Mouse (Mus musculus) layer of hippocampus, postnatal 10 days (tissue): ENCODE results near the gene Pgrmc1. TPM values are rescaled to one million over a fixed set of nuclear protein-coding genes. Genes with fewer than 3 reads are reported as not detected.
"Not testable (repeated sequence)": the region's sequence is repeated elsewhere in the genome, so short reads cannot be mapped to it uniquely, and the experiment has no call there.

Experiments
- DNase-seq, 2 experiments: peaks; one replicate each; pipeline ENCODE4 v3.0.0; 2021; ENCODE audit warnings: low spot score in 2 of 2
- long read RNA-seq: library from polyadenylated mRNA; stranded (forward); transcript quantifications from one replicate; pipeline ENCODE4 v2.0.0, GENCODE M21; 2023
- total RNA-seq, 2 experiments: library from RNA; stranded (reverse); gene quantifications; 2 replicates each; pipeline ENCODE4 v1.2.3; 2021

Pgrmc1 gene
- 100 to 1,000 TPM; 304 to 309 TPM for total RNA-seq
- long read RNA-seq, transcript Pgrmc1-201 (3 exons, 1,857 nt): major isoform, 435 of 447 reads
- long read RNA-seq, partial matches to known transcripts: 10 of 447 reads
- long read RNA-seq, other reads (novel, unspliced or antisense): 2 of 447 reads

DNA sequence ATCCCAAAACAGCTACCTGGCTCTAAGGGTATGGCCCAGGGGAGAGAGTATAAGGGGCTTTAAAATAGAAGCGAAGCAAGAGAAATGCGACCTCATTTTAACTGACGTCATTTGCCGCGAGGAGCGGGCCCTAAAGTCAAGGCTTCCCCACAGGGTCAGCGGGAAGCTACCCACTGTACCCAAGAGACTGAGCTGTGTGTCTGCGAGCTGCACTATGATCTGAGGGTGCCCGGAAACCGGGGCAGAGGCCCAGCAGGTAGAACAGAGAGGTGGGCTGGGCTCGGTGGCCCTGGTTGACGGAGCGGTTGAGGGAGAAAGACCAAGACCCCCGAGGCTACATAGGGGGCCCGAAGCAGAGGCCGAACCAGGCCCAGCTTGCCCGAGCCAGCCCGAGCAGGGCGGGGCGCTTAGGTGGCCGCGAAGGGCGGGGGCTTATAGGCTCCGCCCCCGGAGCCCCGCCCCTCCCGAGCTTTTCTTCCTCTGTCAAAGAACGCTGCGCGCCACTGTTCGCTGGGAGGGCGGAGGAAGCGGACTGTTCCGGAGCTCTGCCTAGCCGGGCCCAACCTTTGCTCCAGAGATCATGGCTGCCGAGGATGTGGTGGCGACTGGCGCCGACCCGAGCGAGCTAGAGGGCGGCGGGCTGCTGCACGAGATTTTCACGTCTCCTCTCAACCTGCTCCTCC lies at the start of gene Pgrmc1:
TSS of gene Pgrmc1 (plus strand) at position 500 of the 683 bp plus-strand sequence.
- DNase-seq: peak; percentile 73 to 78

DNA sequence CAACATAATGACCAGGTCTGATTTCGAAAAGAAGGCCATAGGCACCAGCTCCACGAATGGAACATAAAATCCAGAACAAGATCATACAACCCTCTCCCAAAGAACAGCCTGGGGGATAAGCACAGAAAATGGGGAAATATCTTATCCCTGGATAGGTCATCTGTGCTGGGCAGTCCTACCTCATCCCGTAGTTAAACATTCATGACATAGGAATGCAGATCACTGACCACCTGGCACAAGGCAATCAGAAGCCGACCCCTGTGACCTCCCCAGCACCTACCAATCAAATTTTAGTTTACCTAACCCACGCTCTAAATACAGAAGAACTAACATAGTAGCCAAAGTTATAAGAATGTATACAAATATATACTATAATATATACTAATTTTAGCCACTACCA lies 49.2 kb upstream of the Pgrmc1 start:
- no peak for DNase-seq

DNA sequence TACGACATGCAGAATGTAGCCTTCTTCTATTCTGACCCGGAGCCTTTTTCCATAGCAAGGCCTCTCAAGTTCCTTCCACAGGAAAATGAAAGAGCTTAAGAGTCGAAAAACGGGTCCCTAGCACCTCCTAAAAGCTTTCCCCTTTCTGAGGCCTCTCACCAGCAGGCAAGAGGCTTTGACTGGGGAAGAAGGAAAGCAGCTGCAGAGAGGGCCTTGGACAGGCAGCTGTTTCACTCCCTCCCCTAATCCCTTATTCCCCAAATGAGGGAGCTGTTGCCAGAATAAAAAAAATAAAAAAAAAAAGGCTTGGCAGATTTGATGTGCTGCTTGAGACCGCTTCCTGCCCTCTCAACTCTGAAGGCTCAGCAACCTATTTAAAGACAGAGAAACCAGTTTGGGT lies 47.1 kb upstream of the Pgrmc1 start:
- DNase-seq: peak; percentile 8 to 17

DNA sequence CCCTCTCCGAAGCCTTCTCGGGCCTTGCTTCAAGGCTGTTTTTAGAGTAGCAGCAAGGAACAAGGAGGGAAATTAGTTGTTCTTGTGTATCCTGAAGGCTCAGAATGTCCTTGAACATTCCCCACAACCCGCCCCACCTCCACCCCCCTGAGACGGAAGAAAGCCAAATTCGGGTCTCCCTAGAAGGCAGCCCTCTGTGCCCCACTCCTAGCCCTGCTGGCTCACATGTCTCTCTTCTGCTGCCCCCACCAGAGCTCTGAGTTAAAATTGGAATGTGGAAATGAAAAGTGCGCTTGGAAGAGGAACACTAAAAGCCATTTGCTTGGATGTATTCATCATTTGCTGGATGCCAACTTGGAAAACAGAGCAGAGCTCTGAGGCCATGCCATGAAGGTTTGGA lies 46.7 kb upstream of the Pgrmc1 start:
- peak in 1 of 2 experiments; percentile 5 for DNase-seq

DNA sequence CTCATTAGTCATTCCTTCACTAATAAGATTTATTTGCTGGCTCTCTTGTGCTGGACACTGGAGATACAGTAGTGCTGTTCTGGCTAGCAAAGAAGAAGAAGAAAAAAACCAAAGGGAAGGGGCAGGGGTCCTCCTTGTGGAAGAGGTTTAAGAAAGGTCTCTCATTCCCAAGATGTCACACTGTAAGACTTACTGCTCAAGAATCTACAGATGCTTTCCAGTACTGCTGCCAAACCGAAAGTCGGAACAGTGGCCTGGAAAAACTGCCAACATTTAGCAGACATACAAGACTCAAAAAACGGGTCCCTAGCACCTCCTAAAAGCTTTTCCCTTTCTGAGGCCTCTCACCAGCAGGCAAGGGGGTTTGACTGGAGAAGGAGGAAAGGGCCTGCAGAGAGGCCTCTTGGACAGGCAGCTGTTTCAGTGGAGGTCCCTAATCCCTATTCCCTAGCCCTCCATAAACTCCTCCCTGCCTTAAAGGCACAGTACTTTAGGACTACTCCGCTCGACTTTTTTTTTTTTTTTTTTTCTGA lies 45.9 kb upstream of the Pgrmc1 start:
- DNase-seq: peak; percentile 11 to 37

DNA sequence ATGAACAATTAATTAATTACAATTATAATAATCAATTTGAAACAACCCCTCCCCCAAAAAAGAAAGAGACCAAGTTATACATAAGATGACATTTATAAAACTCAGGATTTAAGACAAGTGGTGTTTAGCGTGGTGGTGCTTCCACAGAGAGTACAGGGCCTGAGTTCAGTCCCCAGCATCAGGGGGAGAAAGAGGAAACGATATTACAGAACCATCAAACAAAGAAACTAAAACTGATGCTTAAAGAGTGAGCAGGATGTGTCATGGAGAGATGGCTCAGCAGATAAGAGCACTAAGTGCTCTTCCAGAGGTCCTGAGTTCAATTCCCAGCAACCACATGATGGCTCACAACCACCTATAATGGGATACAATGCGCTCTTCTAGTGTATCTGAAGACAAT lies 45.3 kb upstream of the Pgrmc1 start:
- no peak for DNase-seq

DNA sequence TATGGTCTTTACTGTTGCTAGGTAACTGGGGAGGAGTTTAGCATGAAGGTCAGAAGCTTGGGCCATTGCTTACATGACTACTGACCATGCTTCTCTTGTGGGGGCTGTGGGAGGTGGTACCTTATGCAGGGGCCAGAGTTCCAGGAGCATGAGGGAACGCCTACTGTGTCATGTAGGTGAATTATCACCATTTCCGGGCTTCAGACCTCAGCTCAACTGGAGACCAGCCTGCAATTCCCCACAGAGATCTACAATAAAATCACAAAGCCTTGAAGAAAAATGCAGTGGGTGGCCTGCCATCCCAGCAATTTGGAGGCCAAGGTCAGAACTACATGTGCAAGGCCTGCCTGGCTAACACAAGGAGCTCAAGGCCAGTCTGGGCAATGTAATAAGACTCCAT lies 42.8 kb upstream of the Pgrmc1 start:
- not testable (repeated sequence) for DNase-seq

DNA sequence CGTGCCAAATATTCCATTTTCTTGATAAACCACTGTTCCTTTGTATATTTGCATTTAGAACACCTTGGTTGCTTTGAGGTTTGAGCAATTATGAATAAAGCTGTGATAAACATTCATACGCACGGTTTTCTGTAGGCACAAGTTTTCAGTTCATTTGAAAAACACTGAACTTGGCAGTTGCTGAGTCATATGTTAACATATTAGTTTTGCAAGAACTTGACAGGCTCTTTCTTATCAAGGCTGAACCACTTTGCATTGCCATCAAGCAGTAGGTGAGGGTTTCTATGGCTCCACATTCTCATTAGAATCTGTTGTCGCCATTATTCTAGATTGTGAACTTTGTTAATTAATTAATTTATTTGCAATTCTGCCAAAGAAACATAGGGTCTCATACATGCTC lies 37.8 kb upstream of the Pgrmc1 start:
- no peak for DNase-seq

DNA sequence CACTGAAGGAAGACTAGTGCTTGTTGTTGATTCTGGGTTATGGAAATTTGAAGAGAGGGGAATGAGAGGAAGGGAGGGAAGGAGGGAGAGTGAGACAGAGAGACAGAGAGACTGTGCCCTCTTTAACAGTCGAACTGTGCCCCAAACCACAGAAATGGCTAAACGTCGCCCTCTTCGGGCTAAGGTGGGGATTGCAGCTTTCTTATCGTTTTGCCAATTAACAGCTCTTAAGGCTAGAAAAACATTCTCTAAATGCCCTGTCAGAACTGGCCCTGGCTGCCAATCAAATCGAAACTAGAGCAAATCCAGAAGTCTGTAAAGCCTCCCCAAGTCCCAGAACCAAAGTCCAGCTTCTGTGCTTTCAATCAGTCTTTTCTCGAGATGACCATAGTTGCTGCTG lies 36.4 kb upstream of the Pgrmc1 start:
- peak; percentile 79 to 80 for DNase-seq

DNA sequence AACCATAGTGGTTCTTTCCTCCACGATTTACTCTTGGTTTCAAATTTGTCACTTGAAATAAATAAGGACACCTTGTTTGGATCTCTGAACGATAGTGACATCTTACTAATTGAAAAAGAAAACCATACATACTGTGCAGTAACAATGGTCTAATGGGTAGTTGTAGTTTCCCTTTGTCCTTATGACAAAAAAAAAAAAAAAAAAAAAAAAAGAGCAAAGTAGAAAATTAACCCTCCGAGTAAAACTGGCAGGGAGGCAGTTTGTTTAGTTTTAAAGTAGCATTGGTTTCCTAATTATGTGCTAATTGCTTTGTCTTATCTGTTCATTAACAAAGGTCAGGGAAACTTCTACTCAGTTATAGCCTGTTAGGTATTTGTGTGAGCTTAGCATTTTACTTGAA lies 35.9 kb upstream of the Pgrmc1 start:
- DNase-seq: no peak

DNA sequence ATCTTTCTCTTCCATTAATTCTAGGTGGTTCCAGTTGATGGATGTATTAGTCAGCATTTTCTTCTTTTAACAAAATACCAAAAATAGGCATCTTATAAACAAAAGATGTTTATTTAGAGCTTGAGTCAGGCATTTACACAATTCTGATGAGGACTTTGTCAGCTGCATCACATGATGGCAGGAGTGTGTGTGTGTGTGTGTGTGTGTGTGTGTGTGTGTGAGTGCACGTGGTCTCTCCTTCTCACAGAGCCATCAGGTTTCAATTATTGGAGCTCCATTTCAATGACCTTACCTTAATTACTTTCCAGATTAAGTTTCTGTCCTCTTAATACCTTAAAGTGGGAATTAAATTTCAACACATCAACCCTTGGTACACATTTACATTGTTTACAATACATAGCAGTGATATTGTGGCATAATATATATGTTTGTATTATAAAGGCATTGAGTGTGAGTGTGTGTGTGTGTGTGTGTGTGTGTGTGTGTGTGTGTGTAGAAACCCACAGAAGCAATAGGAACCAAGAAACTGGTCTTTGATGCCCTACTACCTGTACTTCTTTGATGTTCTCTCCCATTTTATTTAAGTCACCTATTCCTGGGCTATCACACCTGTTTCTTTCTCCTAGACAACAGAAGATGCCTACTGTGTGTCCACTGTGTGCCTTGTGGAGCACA lies 11.2 kb upstream of the Pgrmc1 start:
- DNase-seq: no peak

DNA sequence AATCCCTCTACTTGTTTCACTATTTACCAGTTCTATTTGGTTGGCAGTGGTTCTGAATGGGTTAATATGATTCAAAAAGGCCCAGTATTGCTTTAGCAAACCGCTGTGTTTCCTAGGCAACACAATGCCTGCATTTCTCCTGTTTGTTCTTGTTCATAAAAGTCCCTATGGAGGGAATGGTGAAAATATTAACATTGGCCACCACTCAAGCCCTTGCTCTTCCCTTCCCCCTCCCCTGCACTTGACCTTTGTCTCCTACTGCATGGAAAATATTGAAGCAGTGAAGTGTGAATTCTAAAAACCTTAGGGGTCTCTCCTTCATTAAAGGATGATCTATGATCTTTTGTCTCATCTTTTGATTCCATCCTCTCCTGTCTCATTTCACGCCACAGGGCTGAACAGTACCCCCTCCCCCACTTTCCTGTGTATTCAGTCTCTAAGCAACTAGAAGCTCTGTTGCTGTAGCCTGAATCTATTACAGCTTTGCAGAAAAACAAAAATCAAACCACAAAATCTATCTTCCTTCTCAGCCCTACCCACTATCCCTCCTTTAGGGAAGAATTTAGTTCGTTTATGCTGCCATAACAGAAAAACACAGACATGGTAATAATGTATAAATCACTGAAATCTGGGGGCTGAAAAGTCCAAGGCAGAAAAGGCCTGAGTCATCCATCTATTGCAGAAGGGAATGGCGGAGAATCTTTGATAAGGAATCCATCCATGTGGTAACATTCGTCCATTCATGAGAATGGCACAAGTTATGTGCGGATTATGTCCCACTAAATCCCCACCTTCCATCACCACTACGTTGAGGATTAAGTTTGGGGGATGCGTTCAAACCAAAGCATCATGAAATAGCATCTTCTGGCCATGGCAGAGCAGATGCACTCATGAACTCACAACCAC lies 10.4 kb upstream of the Pgrmc1 start:
- DNase-seq: peak; percentile 8 to 28

DNA sequence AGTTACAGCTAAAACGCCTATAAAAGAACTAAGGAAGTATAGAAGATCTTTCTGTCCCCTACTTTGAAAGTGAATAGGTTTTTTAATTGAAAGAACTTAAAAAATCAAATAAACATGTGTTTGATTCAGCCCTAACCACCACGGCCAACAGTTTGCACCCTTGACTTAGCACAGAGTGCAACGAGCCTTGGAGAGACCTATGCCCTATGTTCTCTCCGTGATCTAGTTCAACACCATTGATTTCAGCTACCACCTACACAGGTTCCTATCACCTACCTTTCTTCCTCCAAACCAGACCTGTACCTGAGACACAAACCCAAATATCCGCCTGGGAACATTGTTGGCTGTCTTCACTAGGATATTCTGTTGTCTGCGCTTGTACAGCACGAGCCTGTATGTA lies 7.7 kb upstream of the Pgrmc1 start:
- no peak for DNase-seq

DNA sequence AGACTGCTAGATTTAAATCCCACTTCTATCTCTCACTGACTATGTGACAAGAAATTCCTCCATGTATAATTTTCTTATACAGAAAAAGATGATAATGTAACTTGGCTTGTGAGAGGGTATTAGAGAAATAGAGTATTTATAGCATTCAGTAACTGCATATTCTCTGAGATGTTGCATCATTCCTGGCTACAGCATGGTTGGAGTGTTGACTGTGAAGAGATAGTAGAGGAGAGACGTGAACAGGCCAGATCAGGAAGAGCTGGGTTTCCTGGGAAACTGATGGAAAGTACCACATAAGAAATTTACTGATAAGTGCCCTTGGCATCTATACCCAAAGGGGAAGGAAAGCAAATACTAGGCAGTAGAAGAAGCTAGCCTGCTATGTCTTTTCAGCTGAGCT lies 6.9 kb upstream of the Pgrmc1 start:
- DNase-seq: no peak

DNA sequence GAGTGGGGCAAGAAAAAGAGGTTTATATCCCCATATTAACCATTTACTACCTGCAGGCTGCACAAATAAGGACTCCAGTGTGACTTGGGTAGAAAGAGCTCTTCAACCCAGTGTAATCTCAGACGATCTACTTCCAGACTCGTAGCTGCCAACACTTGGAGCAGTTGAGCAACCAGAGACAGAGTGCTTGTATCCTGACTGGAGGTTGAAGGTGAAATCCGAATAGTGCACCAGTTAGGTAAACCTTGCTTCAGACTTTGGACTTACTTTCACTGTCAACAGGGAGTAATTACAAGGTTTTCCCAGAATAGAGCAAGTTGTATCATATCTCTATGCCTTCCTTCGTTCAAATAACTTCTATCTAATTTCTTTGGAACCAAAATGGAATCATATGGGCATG lies 6.5 kb upstream of the Pgrmc1 start:
- DNase-seq: no peak

DNA sequence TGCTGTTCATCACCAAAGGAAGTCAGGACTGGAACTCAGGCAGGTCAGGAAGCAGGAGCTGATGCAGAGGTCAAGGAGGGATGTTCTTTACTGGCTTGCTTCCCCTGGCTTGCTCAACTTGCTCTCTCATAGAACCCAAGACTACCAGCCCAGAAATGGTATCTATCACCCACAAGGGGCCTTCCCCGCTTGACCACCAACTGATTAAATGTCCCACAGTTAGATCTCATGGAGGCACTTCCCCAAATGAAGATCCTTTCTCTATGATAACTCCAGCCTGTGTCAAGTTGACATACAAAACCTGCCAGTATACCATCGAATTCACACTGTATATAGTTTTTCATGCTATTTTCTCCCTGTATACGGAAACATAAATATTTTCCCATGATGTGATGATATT lies 2.8 kb upstream of the Pgrmc1 start:
- DNase-seq: no peak

DNA sequence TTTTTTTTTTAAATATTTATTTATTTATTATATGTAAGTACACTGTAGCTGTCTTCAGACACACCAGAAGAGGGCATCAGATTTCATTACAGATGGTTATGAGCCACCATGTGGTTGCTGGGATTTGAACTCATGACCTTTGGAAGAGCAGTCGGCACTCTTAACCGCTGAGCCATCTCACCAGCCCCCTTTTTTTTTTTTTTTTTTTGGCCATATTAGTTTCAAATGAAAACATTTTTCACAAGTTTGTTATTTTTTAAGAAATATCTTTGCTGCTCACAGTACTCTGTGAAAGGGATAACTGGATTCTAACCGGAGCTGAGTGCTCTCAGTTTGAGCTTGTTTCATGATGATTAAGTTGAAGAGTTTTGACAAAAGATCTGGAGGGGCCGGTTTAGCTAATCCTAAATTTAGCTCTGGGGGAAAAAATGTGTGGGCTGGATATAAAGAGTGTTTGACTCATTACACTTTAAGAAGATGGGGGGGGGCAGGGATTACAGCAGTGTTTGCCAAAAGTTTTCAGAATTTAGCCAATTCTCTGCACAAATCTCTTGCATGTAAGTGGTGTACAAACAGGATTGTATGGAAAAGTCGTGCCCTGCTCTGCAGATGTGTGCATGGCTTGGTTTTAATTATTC lies 1.4 kb upstream of the Pgrmc1 start:
- DNase-seq: not testable (repeated sequence)

DNA sequence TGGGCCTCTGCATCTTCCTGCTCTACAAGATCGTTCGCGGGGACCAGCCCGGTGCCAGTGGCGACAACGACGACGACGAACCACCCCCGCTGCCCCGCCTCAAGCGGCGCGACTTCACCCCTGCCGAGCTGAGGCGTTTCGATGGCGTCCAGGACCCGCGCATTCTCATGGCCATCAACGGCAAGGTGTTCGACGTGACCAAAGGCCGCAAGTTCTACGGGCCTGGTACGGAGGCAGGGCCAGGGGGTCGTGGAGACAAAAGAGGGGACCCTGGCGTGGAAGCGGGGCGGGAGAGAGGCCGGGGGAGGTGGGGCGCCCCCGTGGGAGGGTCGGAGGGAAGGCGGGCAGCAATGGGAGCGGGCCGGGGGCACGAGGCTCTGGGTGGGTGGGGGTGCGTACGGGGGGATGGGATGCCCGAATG lies 394 bp downstream of the Pgrmc1 start:
- DNase-seq: no peak

DNA sequence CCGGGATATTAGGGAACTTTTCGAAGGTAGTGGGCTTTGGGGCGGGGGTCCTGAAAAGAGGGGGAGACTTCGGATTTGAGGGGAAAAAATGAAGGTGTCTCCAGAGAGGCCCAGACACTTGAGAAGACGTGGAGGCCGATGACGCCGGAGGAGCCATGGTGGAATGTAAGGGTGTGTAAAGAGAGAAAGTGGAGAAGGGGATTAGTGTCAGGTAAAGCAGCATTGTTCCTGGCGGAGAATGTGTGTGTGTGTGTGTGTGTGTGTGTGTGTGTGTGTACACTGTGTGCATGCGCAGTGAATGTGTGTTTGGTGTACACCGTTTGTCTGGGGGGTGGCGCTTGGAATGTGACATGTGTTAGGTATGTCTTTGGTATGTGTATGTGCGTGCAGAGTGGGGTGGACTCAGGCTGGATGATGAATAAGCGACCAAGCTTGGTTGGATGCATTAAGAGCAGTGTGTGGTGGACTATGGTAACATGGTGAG lies 897 bp downstream of the Pgrmc1 start:
- peak; percentile 15 to 23 for DNase-seq

DNA sequence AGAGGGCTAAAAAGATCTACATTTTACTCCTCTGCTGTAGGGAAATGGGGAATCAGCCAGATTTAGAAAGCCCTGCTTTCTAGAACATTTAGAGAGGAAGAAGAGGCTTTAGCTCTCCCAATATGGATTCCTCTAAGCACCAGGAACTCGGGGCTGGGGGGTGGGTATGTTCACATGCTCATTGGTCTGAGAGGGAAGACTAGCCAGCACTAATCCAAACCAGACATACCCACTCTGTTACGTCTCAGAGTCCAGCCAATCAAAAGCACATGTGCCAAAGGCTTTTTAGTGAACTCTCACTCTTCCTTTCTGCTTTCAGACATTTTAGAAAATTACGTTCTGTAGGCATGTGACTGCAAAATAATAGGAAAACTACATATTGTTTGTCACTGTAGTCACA lies 1.6 kb downstream of the Pgrmc1 start:
- no peak for DNase-seq

DNA sequence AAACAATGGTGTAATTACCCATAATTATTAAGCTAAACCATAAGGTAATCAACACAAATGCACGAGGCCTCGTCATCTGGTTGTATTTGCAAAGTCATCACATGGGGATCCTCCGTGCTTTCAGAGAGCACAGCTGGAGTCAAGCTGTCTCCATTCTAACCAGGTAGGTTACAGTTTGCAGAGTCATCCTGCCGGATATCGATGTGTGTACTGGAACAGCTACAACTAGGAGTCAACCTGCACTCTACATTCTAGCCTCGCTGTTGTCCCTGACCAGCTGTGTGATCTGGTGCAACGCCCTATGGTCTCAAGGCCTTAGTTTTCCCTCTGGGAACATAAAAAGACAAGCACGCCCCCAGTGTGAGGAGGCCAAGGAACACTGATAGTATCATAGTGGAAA lies 2.1 kb downstream of the Pgrmc1 start:
- no peak for DNase-seq
